Mouse (Mus musculus) layer of hippocampus, postnatal 14 days (tissue): Measurements from ENCODE around the gene Dhx34. TPM values are rescaled to one million over a fixed set of nuclear protein-coding genes. Genes with fewer than 3 reads are reported as not detected.
"Not testable (repeated sequence)": the region's sequence is repeated elsewhere in the genome, so short reads cannot be mapped to it uniquely, and the experiment has no call there.

Source experiments
- DNase-seq, 2 experiments: peaks; one replicate each; pipeline ENCODE4 v3.0.0; 2021 to 2022; ENCODE audit warnings: low spot score in 2 of 2, mixed read lengths in 1 of 2
- long read RNA-seq, 2 experiments: library from polyadenylated mRNA; stranded (forward); transcript quantifications; one replicate each; pipeline ENCODE4 v2.0.0; 2021
- total RNA-seq, 2 experiments: library from RNA; stranded (reverse); gene quantifications; 2 replicates each; pipeline ENCODE4 v1.2.3; 2021

The Dhx34 gene
- 10 to 100 TPM in 1 of 2 experiments, 1 to 10 TPM in 1; 9.4 to 12.5 TPM for total RNA-seq
- long read RNA-seq, experiment 1, partial matches to known transcripts: 3 of 9 reads
- long read RNA-seq, experiment 1, other reads (novel, unspliced or antisense): 3 of 9 reads
- long read RNA-seq, experiment 2, partial matches to known transcripts: 3 of 9 reads
- long read RNA-seq, experiment 2, other reads (novel, unspliced or antisense): 4 of 9 reads

DNA sequence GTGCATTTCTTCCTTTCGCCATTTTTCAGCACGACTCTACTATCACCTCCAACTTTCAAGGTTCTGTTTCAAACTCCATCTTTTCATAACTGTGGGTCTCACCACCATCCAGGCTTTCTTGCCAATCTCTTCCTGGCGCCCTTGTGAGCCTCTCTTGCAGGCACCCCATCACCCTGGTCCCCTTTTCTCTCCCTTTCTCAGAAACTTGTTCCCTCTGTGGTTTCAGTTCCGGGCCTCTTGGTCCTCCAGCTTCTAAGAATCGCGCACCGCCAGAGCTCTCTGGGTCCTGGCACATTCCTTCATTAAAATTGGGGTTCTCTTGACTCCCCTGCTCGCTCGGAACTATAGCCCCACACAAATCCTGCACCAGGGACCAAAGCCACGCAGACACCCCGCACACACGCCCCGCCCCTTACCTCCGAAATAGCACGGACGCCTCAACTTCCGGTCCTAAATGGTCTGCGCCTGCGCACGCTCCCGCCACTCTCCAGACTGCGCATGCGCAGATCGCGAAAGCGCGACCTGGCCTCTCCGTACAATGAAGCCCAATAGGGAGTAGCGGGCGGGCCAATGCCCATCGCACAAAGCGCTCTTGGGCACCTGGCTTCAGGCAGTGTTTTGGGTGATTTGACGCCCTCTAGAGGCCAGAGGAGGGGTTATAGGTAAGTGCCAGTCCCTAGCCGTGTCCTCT is at the start of gene Dhx34:
Gene Dhx34 (minus strand): TSS at position 456 of the 691 bp plus-strand sequence.
- DNase-seq: peak; percentile 96

DNA sequence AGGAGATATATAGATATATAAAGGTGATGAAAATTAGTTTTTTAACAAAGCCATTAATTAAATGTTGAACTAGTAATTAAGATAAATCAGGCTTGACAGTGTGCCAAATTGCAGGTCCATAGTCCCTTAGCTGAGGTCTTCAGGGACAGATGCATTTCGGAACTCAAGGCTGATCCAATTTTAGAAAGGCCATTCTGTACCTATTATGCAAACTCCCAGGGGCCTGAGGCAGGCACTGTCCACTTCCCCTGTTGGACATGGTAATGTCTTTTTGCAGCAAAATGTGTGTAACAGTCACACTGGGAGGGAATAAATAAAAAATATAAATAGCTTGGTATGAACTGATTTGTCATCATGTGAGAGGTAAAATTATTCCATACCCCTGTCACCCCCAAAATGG is 49.3 kb upstream of the Dhx34 start:
- no peak for DNase-seq

DNA sequence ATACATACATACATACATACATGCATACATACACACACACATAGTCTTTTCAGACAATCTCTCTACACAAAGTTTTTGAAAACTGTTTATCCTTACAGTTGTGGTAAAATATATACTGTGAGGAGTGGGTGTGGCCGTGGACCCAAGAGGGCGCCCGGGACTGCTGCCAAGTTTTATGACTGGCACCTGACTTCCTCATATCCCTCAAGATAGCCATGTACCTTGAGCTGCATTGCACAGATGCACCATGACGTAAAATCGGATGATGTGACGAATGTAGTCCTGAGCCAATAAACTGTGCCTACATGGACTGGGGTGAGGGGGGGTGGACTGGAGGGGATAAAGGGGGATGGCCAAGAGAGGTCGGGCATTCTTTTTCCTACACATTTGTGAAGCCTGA is 44.8 kb upstream of the Dhx34 start:
- not testable (repeated sequence) for DNase-seq

DNA sequence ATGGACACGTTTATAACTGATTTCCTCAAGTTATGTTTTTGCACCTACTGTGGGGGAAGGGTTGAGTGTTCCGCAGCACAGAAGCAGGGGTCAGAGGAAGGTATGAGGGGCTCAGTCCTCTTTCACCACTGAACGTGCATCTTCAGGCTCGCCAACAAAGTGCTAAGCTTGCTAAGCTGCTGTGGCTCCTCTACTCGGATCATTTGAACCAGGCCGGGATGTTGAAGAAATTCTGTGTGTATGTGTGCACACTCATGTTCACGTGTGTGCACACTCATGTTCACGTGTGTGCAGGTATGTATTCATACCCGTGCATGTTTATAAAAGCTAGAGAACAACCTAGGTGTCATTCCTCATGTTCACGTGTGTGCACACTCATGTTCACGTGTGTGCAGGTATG is 44.0 kb upstream of the Dhx34 start:
- DNase-seq: no peak

DNA sequence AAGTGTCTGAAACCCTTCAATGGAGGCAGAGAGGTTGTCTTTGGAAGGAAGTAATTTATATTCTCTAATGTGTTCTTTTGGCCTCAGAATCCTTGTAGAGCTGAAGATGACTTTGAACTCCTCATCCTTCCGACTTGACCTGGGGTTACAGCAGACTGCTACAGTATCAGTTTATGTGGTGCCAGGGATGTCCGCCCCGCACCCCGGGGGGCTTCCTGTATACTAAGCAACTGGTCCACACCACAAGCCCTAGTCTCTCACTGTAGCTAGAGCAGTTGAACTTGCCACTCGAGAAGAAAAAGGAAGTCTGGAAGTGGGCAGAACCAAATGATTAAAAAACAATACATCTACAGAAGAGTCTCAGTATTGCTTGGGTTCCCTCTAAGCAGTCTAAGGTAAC is 42.0 kb upstream of the Dhx34 start:
- no peak for DNase-seq

DNA sequence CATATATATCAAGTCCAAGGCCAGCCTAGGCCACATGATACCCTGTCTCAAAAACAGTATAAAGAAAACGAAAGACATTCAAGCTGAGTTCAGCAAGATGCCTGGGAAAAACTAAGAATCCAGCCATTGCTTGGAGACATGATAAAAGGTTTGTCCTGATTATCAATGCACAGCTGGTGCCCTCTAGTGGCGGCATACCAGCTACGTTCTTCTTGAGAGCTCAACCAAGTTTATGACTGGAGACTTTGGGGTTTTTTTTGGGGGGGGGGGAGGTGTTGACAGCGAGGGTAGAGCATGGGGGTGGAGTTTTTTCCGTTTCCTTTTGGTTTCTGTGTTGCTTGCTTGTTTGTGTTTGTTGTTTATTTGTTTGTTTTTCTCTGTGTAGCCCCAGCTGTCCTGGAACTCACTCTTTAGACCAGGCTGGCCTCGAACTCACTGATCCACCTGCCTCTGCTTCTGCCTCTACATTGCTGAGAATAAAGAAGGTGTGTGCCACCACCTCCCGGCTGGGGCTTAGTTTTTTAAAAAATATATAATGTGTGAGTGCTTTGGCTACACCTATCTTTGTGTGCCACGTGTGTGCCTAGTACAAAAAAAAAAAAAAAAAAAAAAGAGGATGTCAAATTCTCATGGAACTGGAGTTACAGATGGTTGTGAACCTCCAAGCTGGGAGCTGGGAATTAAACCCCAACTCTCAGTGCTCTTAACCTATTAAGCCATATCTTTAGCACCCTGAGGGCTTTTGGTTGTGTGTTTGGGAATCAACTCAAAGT is 41.4 kb upstream of the Dhx34 start:
- DNase-seq: peak; percentile 64 to 73

DNA sequence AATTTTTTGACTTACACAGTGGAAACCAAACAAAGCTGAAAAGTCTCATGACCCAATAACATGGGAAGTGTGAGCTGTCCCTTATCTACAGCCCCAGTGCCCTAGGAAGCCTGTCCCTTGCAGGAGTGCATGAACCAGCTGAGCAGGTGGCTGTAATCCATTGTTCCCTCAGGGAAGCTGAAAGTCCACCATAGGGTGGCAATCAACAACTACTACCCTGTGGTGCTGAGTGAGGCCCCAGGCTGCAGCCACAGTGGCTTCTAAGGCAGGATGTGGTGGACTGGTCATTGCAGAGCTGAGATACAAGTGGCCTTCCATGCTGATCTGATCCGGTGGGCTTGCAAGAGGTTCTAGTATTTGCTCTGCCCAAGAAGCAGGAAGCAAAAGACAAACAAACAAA is 39.3 kb upstream of the Dhx34 start:
- DNase-seq: no peak

DNA sequence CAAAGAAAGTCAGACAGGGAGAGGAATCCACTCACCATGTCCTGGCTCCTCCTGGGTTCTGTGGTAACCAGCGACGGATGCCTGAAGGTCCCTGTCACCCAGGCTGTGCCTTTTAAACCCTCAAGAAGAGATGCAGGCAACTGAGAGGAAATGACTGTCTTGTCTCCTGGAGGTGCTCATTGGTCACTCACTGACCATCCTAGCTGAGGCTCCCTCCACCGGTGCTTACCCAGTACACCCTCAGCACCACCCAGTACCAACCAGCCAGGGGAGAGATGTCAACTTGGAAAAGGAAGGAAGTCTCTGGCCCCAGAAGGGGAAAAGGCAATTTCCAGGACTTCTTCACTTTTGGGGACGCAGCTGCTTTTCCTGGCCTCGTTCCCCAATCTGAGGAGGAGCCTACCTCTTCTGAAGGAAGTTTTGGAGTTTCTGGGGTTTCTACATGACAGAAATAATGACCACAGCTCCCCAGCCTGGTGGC is 37.3 kb upstream of the Dhx34 start, which contains the start of gene C5ar1:
Gene C5ar1 (minus strand): TSS at position 431 of the 481 bp plus-strand sequence.
- no peak for DNase-seq

DNA sequence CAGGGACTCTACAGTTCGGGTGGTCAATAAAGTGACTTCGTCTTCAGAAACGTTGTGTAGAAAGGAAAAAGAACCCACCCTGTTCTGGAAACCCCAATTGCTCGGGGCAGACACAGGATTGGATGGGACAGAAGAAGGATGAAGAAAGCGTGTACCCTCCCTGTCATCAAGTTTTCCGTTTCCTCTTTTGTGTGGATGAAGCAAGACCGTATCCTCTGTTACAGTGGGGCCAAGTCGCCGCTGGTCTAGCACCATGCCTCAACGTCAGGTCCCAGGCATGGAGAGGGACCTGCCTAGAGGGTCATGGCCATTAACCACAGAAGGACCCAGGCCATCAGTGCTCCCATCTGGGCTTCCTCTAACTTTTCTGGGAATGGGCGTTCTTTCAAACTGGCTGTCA is 36.0 kb upstream of the Dhx34 start:
- no peak for DNase-seq

DNA sequence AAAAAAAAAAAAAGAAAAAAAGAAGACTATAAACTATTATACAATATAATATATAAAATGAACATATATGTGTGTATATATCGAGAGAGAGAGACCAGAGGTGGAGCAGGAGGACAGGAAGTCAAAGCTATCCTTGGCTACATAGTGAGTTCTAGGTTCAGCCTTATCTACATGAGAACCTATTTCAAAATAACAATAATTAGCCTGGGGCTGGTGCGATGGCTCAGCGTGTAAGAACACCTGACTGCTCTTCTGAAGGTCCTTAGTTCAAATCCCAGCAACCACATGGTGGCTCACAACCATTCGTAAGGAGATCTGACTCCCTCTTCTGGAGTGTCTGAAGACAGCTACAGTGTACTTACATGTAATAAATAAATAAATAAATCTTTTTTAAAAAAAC is 34.1 kb upstream of the Dhx34 start:
- not testable (repeated sequence) for DNase-seq

DNA sequence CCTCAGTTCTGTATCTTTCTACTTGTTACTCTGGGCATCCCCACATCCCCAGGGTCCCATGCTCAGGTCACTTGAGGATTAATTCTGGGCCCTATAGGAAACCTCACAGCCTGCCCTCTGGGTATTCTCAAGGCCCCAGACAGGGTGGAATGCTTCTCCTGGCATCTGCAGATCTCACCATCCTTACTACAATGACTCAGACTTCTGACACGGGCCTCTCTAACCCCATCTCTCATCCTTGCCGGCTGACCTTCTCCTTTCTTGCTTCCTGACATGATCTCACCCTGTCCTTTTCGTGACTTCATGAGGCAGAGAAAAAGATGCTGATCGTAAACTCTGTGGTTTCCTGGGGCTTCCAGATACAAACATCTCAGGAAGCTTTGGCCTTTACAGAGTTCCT is 32.4 kb upstream of the Dhx34 start:
- no peak for DNase-seq

DNA sequence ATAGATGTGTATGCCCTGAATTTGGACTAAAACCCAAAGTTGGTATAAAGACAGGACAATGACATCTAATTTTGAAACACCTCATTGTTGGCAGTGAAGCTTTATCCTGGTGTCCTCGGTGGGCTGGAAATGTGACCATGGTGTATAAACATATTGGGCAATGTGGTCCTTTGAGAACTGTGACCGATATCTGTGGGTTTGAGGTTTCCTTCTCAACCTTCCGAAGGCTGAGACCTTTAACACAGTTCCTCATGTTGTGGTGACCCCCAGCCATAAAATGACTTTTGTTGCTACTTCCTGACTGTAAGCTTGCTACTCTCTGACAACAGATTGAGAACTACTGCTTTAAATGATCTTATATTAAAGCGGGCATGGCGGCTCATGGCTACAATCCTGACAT is 28.9 kb upstream of the Dhx34 start:
- no peak for DNase-seq

DNA sequence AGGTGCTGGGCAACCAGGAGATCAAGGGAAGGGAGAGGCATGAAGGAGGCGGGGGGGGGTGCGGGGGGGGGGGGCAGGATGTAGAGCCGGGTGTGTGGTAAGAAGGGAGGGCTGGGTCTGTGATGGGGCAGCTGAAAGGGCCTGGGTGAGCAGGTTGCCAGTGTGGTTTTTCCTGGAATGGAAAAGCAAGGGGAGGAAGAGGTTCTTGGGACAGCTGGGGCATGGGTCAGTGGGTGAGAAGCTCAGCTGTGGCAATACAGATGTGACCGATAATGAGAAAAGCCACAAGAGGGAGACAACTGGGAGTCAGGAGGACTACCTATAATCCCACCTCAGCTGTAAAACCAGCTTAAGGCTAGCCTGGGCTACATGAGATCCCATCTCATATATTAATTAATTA is 24.1 kb upstream of the Dhx34 start:
- no peak for DNase-seq

DNA sequence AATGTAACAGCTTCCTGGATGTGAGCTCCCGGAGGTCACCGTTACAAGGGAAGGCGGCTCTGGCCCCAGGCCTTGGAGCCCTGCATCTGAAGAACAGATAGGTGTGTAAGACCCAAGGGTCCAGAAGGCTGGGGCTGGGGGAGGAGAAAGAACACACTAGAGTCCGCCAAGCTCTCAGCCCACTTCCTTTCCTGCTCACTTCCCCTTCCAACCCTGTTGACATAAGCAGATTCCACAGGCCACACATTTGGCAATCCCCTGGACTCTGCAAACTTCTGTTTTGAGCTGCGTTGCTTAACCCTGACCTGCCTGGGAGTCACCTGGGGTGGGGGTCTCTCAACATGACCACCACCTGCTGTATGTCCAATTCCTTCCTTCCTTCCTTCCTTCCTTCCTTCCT is 22.2 kb upstream of the Dhx34 start, which contains the start of gene C5ar2:
Gene C5ar2 (minus strand): TSS at position 88 of the 400 bp plus-strand sequence.
- DNase-seq: no peak

DNA sequence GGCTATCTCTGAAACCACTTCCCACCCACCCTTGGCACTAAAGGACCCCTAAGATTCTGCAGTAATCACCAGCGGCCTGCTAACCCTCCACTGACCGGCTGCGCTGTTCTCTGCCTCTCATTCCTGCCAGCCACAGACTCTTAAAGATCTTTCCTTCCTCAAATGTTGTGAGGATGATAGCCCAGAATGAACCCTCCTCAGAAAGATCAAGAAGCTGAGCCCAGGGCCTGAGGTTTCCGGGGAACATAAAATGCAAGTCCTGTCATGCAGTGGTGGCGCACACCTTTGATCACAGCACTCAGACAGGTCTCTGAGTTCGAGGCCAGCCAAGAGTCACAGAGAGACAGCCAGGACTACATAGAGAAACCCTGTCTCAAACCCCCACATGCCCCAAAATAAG is 20.4 kb upstream of the Dhx34 start:
- DNase-seq: no peak

DNA sequence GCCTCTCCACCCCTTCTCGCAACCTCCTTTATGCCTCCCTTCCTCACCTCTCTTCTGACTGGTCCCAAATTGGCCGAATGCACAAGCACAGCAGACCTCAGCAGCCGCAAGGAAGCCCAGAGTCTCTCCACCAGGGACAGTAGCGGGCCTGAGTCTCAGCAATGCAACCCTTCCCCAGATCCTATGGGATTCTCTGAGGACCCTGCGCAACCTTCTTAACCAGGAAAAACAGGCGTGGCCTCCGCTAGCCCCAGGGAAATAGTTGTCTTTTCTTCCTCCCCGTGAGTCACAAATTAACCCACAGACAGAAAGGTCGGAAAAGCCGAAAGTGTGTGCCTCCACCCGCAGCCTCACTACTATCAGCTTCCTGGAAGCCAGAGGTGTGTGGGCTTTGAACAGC is 19.9 kb upstream of the Dhx34 start:
- DNase-seq: no peak

DNA sequence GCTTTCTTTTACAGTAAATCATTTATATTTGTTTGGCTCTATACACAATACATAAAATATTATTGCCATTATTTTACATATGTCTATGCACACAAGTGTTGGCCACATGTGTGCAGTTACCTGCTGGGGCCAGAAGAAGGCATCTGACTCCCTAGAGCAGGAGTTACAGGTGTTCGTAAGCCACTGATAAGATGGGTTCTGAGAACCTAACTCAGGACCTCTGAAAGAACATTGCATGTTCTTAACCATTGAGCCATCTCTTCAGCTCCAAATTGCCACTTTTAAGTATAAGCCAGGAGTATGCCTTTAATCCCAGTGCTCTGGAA is 19.1 kb upstream of the Dhx34 start:
- no peak for DNase-seq

DNA sequence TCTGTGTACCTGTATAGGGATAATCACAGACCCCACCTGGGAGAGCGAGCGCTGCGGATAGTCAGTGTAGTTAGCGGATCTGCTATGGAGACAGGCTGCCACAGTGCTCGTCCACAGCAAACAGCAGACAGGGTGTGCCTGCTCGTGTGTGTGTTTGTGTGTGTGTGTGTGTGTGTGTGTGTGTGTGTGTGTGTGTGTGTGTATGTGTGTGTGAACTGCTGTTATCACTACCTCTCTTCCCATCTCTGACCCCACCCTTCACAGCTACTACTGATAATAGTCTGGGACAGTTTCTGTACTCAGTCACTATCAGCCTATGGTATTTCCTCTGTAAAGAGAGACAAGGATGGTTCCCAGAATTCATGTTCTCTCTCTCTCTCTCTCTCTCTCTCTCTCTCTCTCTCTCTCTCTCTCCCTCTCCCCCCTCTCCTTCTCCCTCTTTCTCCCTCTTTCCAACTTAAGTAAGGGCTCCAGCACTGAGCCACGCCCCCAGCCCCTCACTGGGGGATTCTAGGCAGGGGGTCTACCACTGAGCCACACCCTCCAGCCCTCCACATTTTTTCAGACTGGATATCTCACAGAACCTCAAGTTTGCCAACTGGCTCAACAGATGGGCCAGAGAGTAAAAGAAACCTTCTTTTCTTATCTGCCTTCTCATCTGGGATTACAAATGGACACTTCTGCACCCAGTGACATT is 18.6 kb upstream of the Dhx34 start:
- DNase-seq: no peak

DNA sequence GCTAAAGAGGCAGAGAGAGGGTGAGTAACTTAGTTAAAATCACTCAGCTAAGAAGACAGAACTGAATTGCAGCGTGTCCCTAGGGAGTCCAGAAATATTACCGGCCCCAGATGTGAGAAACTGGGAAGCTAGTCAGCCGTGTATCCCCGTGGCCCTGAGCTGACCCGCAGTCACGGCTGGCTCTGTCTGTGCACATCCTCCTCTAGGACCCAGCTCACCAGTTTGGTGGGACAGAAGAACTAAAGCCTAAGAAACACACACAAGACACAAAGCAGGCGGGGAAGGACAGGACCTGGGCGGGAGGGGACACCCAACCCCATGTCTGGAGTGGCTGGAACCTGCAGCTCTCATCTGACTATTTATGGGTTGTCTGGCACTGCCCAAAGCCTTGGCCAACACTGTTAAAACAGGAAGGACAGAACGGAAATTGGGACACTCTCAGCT is 17.7 kb upstream of the Dhx34 start:
- no peak for DNase-seq

DNA sequence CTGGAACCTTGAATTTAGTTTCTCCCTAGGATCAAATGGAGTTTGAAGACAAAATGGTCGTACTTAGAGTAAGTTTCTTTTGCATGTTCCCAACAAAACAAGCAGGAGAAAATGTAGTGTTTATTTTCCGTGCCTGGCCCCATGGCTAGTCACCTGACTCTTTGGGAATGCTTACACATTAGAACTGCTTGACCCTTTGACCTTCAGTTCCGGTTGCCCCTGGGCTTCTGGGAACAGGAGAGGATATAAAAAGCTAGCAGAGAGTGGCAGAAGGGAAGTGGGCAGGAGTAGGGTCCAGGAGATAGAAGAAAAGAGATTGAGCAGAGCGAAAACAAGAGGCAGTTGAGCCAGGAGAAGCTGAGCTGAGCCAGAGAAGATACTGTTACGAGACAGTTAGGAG is 8.0 kb upstream of the Dhx34 start:
- DNase-seq: no peak

DNA sequence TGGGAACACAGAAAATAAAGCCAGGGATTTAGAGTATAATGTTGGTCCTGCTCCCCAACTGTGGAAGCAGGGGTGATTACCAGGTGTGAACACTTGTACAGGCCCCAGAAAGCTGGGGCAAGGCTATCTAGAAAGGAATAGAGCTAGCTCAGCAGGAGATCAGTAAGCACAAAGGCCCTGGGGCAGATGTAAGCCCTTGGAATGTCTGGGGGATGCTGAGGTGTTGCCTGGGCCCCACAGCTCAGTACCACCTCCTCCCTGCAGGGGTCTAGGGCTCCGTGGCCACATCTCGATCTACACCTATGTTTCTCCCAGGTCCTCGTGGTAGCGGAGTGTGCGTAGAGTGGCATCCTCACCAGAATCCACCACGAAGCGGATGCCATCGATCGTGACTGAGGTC is 7.9 kb downstream of the Dhx34 start:
- no peak for DNase-seq

DNA sequence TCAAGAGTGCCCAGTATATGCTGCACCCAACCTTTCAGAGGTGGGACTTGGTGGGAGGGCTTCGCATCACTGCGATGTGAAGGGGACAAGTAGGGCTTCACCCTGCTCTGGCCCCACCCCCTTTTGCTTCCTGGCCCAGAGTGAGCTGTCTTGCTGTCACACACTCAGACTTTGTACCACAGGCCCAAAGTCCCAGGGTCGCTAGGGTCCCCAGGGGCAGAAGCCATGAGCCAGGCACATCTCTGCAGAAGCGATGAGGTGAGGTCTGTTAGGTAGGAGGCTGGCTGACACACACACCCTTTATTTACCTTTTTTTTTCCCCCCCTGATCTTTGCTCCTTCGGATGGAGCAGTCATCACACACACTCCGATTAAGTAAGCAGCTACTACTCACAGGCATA is 8.6 kb downstream of the Dhx34 start:
- no peak for DNase-seq
